Mouse (Mus musculus): ENCODE results near the gene Ptprt. TPM values are rescaled to one million over a fixed set of nuclear protein-coding genes. Genes with fewer than 3 reads are reported as not detected.
"Not testable (repeated sequence)": the region's sequence is repeated elsewhere in the genome, so short reads cannot be mapped to it uniquely, and the experiment has no call there.

Ptprt gene
- polyA plus RNA-seq, 1 experiment = 15.9 TPM

DNA sequence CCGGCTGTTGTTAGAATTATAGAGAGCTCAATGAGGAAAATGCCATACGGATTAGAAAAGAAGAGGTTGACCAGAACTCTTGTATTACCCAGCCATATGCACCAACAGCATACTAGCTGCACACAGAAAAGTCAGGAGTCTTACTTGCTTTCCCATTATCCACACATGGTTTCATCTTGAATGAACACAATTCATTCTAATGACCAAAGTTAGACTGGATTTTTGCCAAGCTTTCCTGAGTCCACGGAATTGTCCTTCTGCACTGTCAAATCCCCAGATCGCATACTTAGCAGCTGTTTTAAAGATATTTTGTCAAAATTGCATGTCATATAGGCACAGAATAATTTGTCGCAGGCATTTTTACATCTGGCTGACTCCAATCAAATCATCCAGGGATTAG is 463.6 kb downstream of the Ptprt start:
- no peak overlapping the region for H3K27ac ChIP-seq (ENCODE audit: insufficient read depth, low read length)
- TF ChIP-seq CTCF (IDR thresholded peaks at IDR 0.05; ENCODE audit: borderline replicate concordance, insufficient read depth, low read depth, low read length) = no peak
- no peak for TF ChIP-seq POLR2A (IDR thresholded peaks at IDR 0.05; ENCODE audit: borderline replicate concordance, insufficient read depth, low read length)
- DNase-seq = no peak
- 64% methylated on average over 5 of the region's 5 CpGs for WGBS
- no peaks in the 10 kb centered on the region for H3K4me1 ChIP-seq (ENCODE audit: control insufficient read depth, insufficient read depth, low read length)
- H3K27me3 ChIP-seq (ENCODE audit: control insufficient read depth, insufficient read depth, low read length) = no peaks in the 10 kb centered on the region
- H3K4me3 ChIP-seq (replicated peaks; ENCODE audit: insufficient read depth, low read depth, low read length) = no peak overlapping the region

DNA sequence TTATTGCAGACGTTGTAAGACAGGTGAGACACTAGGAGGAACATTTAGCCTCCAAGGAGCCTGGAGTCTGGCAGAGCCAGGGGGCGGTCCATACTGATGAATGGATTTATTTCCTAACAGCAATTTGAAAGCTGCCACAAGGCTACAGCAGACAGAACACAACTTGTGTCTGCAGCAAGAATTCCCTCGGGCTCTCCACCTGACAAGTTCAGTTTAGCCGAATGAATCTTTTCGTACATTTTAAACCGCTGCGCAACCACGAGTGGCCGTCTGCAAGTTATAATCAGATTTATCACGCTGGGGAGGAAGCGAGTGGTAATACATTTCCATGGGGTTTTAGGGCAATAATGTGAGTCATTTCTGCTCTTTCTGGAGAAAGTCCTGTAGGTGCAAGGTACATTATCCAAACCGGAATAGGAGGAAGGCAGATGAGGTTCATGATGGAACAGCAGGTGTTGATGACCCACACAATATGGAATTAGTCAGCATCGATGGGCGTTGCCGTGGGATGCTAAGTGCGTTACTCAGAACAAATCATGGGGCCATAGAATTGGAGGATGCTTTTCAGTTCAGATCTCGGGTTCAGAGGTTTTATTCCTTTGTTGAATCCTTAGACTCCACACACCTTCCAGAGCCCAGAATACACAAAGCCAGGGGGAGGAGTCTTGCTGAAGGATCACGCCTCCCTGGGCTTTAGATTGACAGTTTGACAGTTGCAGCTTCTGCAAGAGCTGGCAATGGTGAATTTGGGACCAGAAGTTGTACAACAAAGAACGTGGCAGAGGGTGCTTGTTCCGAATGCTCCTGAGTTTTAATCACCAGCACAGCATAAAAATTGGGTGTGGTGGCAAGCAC is 478.1 kb downstream of the Ptprt start:
- Histone ChIP-seq H3K4me1 (ENCODE audit: control insufficient read depth, insufficient read depth, low read length) (no peaks in the 10 kb centered on the region), H3K27me3 (ENCODE audit: control insufficient read depth, insufficient read depth, low read length) (no peaks in the 10 kb centered on the region), H3K27ac (ENCODE audit: insufficient read depth, low read length) (no peak overlapping the region), H3K4me3 (replicated peaks; ENCODE audit: insufficient read depth, low read depth, low read length) (no peak overlapping the region)
- DNase-seq = no peak
- 67% methylated on average over 20 of the region's 20 CpGs for WGBS
- TF ChIP-seq POLR2A (IDR thresholded peaks at IDR 0.05; ENCODE audit: borderline replicate concordance, insufficient read depth, low read length) (no peak), CTCF (IDR thresholded peaks at IDR 0.05; ENCODE audit: borderline replicate concordance, insufficient read depth, low read depth, low read length) (no peak)

- H3K27me3 ChIP-seq (ENCODE audit: control insufficient read depth, insufficient read depth, low read length) = no peaks in the 10 kb centered on the region
- TF ChIP-seq POLR2A (IDR thresholded peaks at IDR 0.05; ENCODE audit: borderline replicate concordance, insufficient read depth, low read length) (no peak), CTCF (IDR thresholded peaks at IDR 0.05; ENCODE audit: borderline replicate concordance, insufficient read depth, low read depth, low read length) (no peak)
- no peak overlapping the region for H3K27ac ChIP-seq (ENCODE audit: insufficient read depth, low read length)
- no peak for DNase-seq
- H3K4me3 ChIP-seq (replicated peaks; ENCODE audit: insufficient read depth, low read depth, low read length) = no peak overlapping the region
- H3K4me1 ChIP-seq (ENCODE audit: control insufficient read depth, insufficient read depth, low read length) = no peaks in the 10 kb centered on the region
- WGBS = 94% methylated on average over 2 of the region's 2 CpGs
These were observed 479.1 kb downstream of the Ptprt start for GRCm38 (mm10) chr2:162181826-162182225.

DNA sequence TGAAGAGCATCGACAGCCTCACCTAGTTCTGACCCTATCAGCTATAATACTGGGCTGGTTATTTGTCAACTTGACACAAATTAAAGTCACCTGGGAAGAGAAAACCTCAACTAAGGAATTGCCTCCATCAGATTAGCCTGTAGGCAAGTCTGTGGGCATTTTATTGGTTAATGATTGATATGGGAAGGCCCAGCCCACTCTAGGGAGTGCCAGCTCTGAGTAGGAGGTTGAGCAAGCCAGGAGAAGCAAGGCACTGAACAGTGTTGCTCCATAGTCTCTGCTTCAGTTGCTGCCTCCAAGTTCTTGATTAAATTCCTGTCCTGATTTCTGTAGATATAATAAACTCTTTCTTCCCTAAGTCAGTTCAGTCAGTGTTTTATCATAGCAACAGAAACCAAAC is 488.4 kb downstream of the Ptprt start:
- TF ChIP-seq CTCF (IDR thresholded peaks at IDR 0.05; ENCODE audit: borderline replicate concordance, insufficient read depth, low read depth, low read length) (no peak), POLR2A (IDR thresholded peaks at IDR 0.05; ENCODE audit: borderline replicate concordance, insufficient read depth, low read length) (no peak)
- Histone ChIP-seq H3K4me1 (ENCODE audit: control insufficient read depth, insufficient read depth, low read length) (no peaks in the 10 kb centered on the region), H3K4me3 (replicated peaks; ENCODE audit: insufficient read depth, low read depth, low read length) (no peak overlapping the region), H3K27me3 (ENCODE audit: control insufficient read depth, insufficient read depth, low read length) (no peaks in the 10 kb centered on the region), H3K27ac (ENCODE audit: insufficient read depth, low read length) (no peak overlapping the region)
- DNase-seq = no peak
- 90% methylated on average over 1 of the region's 1 CpGs for WGBS

GRCm38 (mm10) chr2:162141845-162142411 is 519.0 kb downstream of the Ptprt start:
- no peaks in the 10 kb centered on the region for H3K4me1 ChIP-seq (ENCODE audit: control insufficient read depth, insufficient read depth, low read length)
- H3K4me3 ChIP-seq (replicated peaks; ENCODE audit: insufficient read depth, low read depth, low read length) = no peak overlapping the region
- 64% methylated on average over 3 of the region's 3 CpGs for WGBS
- TF ChIP-seq CTCF (IDR thresholded peaks at IDR 0.05; ENCODE audit: borderline replicate concordance, insufficient read depth, low read depth, low read length) (no peak), POLR2A (IDR thresholded peaks at IDR 0.05; ENCODE audit: borderline replicate concordance, insufficient read depth, low read length) (no peak)
- no peak overlapping the region for H3K27ac ChIP-seq (ENCODE audit: insufficient read depth, low read length)
- peak; percentile 29 to 50 for DNase-seq
- H3K27me3 ChIP-seq (ENCODE audit: control insufficient read depth, insufficient read depth, low read length) = no peaks in the 10 kb centered on the region

DNA sequence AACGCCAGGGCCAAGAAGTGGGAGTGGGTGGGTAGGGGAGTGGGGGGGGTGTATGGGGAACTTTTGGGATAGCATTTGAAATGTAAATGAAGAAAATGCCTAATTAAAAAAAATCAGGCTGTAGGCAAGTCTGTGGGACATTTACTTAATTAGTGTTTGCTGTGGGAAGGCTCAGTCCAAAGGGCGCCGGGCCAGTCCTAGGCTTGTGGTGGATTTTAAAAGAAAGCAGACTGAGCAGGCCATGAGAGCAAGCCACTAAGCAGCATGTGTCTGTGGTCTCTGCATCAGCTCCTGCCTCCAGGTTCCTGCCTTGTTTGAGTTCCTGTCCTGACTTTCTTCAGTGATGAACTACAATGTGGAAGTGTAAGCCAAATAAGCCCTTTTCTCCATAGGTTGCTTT is 524.8 kb downstream of the Ptprt start:
- H3K4me3 ChIP-seq (replicated peaks; ENCODE audit: insufficient read depth, low read depth, low read length); H3K27ac ChIP-seq (ENCODE audit: insufficient read depth, low read length); H3K4me1 ChIP-seq (ENCODE audit: control insufficient read depth, insufficient read depth, low read length); H3K27me3 ChIP-seq (ENCODE audit: control insufficient read depth, insufficient read depth, low read length); DNase-seq: not testable (repeated sequence)
- WGBS = 100% methylated on average over 3 of the region's 3 CpGs

- no peak for TF ChIP-seq CTCF (IDR thresholded peaks at IDR 0.05; ENCODE audit: borderline replicate concordance, insufficient read depth, low read depth, low read length)
- TF ChIP-seq POLR2A (IDR thresholded peaks at IDR 0.05; ENCODE audit: borderline replicate concordance, insufficient read depth, low read length) = no peak
- Histone ChIP-seq H3K27me3 (ENCODE audit: control insufficient read depth, insufficient read depth, low read length) (no peaks in the 10 kb centered on the region), H3K4me1 (ENCODE audit: control insufficient read depth, insufficient read depth, low read length) (no peaks in the 10 kb centered on the region), H3K27ac (ENCODE audit: insufficient read depth, low read length) (no peak overlapping the region), H3K4me3 (replicated peaks; ENCODE audit: insufficient read depth, low read depth, low read length) (no peak overlapping the region)
- no peak for DNase-seq
- 66% methylated on average over 4 of the region's 4 CpGs for WGBS
These were observed 529.2 kb downstream of the Ptprt start for GRCm38 (mm10) chr2:162131607-162132304.

DNA sequence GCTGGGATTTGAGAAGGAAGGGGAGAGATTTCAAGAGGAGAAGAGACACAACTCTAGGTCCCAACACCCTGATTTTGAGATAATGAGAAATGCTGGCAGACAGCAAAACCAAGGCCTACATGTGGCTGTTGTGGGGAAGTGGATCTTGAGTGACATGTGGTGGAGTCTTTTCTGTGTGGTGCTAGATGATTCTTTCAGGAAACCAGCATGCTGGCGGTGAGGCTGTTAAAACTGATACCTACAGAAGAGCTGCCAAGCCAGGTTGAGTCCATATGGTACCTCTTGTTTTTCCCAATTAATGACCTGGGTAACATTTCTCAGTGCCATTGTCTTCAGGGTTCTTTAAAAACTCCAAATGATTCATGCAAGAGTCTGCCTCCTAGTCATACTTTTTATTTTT is 531.1 kb downstream of the Ptprt start:
- Histone ChIP-seq H3K27me3 (ENCODE audit: control insufficient read depth, insufficient read depth, low read length) (no peaks in the 10 kb centered on the region), H3K27ac (ENCODE audit: insufficient read depth, low read length) (no peak overlapping the region), H3K4me1 (ENCODE audit: control insufficient read depth, insufficient read depth, low read length) (no peaks in the 10 kb centered on the region), H3K4me3 (replicated peaks; ENCODE audit: insufficient read depth, low read depth, low read length) (no peak overlapping the region)
- TF ChIP-seq POLR2A (IDR thresholded peaks at IDR 0.05; ENCODE audit: borderline replicate concordance, insufficient read depth, low read length) = no peak
- no peak for TF ChIP-seq CTCF (IDR thresholded peaks at IDR 0.05; ENCODE audit: borderline replicate concordance, insufficient read depth, low read depth, low read length)
- WGBS = 28% methylated on average over 1 of the region's 1 CpGs
- peak; percentile 34 to 65 for DNase-seq

Data from cerebellum, adult 2 months (tissue).